Mouse (Mus musculus): ENCODE data around the gene Ntrk2.

- TF ChIP-seq CTCF (IDR thresholded peaks at IDR 0.05; ENCODE audit: insufficient read depth, low read length) = no peak
- TF ChIP-seq POLR2A (IDR thresholded peaks at IDR 0.05; ENCODE audit: borderline replicate concordance, extremely low read depth, low read depth, low read length) = no peak
Observed at GRCm38 (mm10) chr13:58930161-58930560, 123.8 kb downstream of the Ntrk2 start.

Measured in lung, adult 2 months (tissue).